Mouse (Mus musculus) MEL (cell line): ENCODE data around the gene Hcls1.

Experiments used
- CTCF ChIP-seq, 3 experiments: IDR thresholded peaks in 2 of 3; conservative IDR thresholded peaks in 1 of 3; 2 replicates each; pipeline ENCODE4 v1.5.1; 2011 to 2012; ENCODE audit warnings: low read length in 3 of 3, low read depth in 2 of 3, mild to moderate bottlenecking in 2 of 3, improper control_type of control experiment in 1 of 3, inconsistent platforms in 1 of 3, mixed read lengths in 1 of 3, moderate library complexity in 1 of 3; ENCODE audit not compliant: control insufficient read depth in 1 of 3, insufficient read depth in 1 of 3, poor library complexity in 1 of 3, severe bottlenecking in 1 of 3
- E2F4 ChIP-seq: IDR thresholded peaks from 2 replicates; pipeline ENCODE4 v1.6.1; 2011; ENCODE audit warnings: low read depth, low read length, improper control_type of control experiment, borderline replicate concordance
- ELF1 ChIP-seq: IDR thresholded peaks from 2 replicates; pipeline ENCODE4 v1.6.1; 2014; ENCODE audit warnings: low read depth, mild to moderate bottlenecking, inconsistent platforms, low read length, improper control_type of control experiment, moderate library complexity
- EP300 ChIP-seq, 2 experiments: IDR thresholded peaks; 2 replicates each; pipeline ENCODE4 v1.6.1; 2011; ENCODE audit warnings: improper control_type of control experiment in 2 of 2, low read length in 2 of 2, low read depth in 1 of 2, mild to moderate bottlenecking in 1 of 2
- HCFC1 ChIP-seq: IDR thresholded peaks from 2 replicates; pipeline ENCODE4 v1.6.1; 2012; ENCODE audit warnings: low read depth, mild to moderate bottlenecking, inconsistent platforms, low read length, improper control_type of control experiment, moderate library complexity
- JUND ChIP-seq: IDR thresholded peaks from 2 replicates; pipeline ENCODE4 v1.6.1; 2011; ENCODE audit warnings: low read depth, mild to moderate bottlenecking, improper control_type of control experiment, low read length
- MAFK ChIP-seq: IDR thresholded peaks from 2 replicates; pipeline ENCODE4 v1.6.1; 2011; ENCODE audit warnings: low read depth, mild to moderate bottlenecking, low read length, improper control_type of control experiment, borderline replicate concordance
- NELFE ChIP-seq: IDR thresholded peaks from 2 replicates; pipeline ENCODE4 v1.6.1; 2011; ENCODE audit warnings: low read depth, low read length, improper control_type of control experiment
- POLR2A ChIP-seq, 2 experiments: IDR thresholded peaks; 2 replicates each; pipeline ENCODE4 v1.6.1; 2011 to 2012; ENCODE audit warnings: low read length in 2 of 2, mild to moderate bottlenecking in 2 of 2, control low read depth in 1 of 2, improper control_type of control experiment in 1 of 2, low read depth in 1 of 2, moderate library complexity in 1 of 2; ENCODE audit not compliant: control insufficient read depth in 1 of 2, insufficient read depth in 1 of 2, poor library complexity in 1 of 2
- TAL1 ChIP-seq: IDR thresholded peaks from 2 replicates; pipeline ENCODE4 v1.6.1; 2012; ENCODE audit warnings: mild to moderate bottlenecking, inconsistent platforms, low read length, moderate library complexity, mixed read lengths
- USF1 ChIP-seq: IDR thresholded peaks from 2 replicates; pipeline ENCODE4 v1.6.1; 2014; ENCODE audit warnings: low read depth, mild to moderate bottlenecking, inconsistent platforms, low read length, improper control_type of control experiment, moderate library complexity

DNA sequence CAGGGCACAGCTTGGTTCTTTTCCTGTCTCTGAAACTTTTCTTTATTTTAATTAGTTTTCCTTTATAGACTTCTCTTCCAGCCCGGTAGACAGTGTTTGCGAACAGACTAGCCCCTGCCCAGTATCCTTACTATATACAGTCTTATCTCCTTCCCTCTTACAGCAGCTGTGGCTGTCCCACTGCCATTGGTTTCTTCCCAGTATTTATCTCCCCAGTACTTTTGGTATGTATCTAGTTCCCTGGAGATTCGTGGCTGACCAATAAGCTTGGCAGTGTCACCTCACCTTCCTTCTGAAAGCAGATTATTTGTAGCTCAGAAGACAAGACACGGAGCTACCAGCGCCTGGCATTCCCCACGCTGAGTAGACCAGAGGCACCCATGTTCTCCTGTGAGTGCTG, 38.1 kb upstream of the Hcls1 start:
- TF ChIP-seq MAFK (no peak), CTCF (IDR thresholded peaks at IDR 0.05 in 2 of 3, conservative IDR thresholded peaks at IDR 0.05 in 1 of 3; ENCODE audit: control insufficient read depth in 1 of 3, insufficient read depth in 1 of 3, low read depth in 2 of 3, low read length in 3 of 3, poor library complexity in 1 of 3, severe bottlenecking in 1 of 3) (no peak), JUND (no peak), TAL1 (no peak), NELFE (no peak), EP300 (IDR thresholded peaks at IDR 0.05; ENCODE audit: low read depth in 1 of 2, low read length in 2 of 2) (no peak), POLR2A (IDR thresholded peaks at IDR 0.05; ENCODE audit: control insufficient read depth in 1 of 2, insufficient read depth in 1 of 2, low read depth in 1 of 2, low read length in 2 of 2, poor library complexity in 1 of 2) (no peak), E2F4 (no peak), USF1 (no peak), ELF1 (no peak), HCFC1 (no peak)
